Mouse (Mus musculus): ENCODE results near the gene Cks2. TPM values are rescaled to one million over a fixed set of nuclear protein-coding genes. Genes with fewer than 3 reads are reported as not detected.
"Not testable (repeated sequence)": the region's sequence is repeated elsewhere in the genome, so short reads cannot be mapped to it uniquely, and the experiment has no call there.

Cks2 gene
- 1 to 10 TPM; 1.5 to 4.0 (median 3.0) TPM for total RNA-seq (2022)

- DNase-seq (ENCODE audit: low spot score in 2 of 2), result peak; percentile 86 to 98
Observed at GRCm38 (mm10) chr13:51644829-51645789, at the start of gene Cks2. Gene Cks2 (plus strand): TSS chr13:51645232.

GRCm38 (mm10) chr13:51595404-51595803, 49.6 kb upstream of the Cks2 start:
- peak in 1 of 2 experiments; percentile 65 for DNase-seq (ENCODE audit: low spot score in 2 of 2)

- no peak for DNase-seq (ENCODE audit: low spot score in 2 of 2)
Observed at GRCm38 (mm10) chr13:51598063-51598462, 47.0 kb upstream of the Cks2 start.

GRCm38 (mm10) chr13:51600169-51600568, 44.9 kb upstream of the Cks2 start:
- DNase-seq (ENCODE audit: low spot score in 2 of 2), result no peak

- no peak for DNase-seq (ENCODE audit: low spot score in 2 of 2)
Observed at GRCm38 (mm10) chr13:51602764-51603163, 42.3 kb upstream of the Cks2 start.

GRCm38 (mm10) chr13:51603221-51603893, 41.7 kb upstream of the Cks2 start:
- DNase-seq (ENCODE audit: low spot score in 2 of 2), result peak; percentile 30 to 64

GRCm38 (mm10) chr13:51603894-51604244, 41.2 kb upstream of the Cks2 start:
- peak; percentile 28 to 80 for DNase-seq (ENCODE audit: low spot score in 2 of 2)

- DNase-seq (ENCODE audit: low spot score in 2 of 2), result no peak
Observed at GRCm38 (mm10) chr13:51609231-51609630, 35.8 kb upstream of the Cks2 start.

GRCm38 (mm10) chr13:51611060-51611459, 34.0 kb upstream of the Cks2 start:
- no peak for DNase-seq (ENCODE audit: low spot score in 2 of 2)

- no peak for DNase-seq (ENCODE audit: low spot score in 2 of 2)
Observed at GRCm38 (mm10) chr13:51611500-51611899, 33.5 kb upstream of the Cks2 start.

DNA sequence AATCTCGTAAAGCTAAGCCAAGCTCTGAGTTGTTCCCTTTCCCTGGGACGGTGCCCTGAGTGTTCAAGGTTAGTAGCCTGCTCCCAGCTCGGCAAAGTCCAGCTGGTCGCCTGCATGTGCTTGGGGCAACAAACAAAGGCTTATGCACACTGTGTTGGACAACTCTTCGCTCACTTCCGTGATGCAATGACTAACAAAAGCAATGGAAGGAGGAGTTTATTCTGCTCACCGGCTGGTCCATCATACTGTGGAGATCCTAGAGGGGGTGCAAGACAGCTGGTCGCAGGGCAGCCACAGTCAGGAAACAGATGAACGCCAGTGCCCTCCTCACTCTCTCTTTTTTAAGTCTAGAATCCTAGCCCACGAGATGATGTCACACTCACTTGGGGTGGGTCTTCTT, 29.2 kb upstream of the Cks2 start:
- no peak for DNase-seq (ENCODE audit: low spot score in 2 of 2)

DNA sequence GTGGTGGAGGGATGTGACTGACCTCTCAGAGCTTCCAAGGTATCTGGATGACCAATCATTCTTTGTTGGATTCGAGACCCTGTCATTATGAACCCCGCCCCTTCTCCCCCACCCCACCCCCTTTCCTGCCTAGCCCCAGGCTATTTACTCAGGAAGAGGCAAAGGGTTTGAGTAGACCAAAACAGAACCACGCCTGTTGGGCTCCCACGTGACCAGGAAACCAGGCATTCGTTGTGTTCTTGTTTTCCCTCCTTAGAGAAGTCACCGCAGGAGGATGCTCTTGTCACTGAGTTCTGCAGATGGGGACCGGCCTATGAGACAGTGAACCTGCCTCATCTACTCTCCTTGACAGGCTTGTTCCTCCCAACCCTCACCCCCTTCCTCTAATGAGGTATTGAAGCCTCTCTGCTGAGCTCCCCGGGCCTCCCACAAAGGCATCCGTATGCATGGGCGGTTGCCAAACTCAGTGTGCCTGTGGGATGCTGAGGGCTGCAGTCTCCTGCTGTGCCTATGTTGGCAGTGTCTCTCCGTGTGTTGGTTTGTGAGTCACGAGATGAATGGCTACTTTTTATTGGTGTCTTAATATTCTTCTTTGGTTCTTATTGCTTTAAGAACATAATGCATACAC, 28.5 kb upstream of the Cks2 start:
- peak; percentile 46 to 90 for DNase-seq (ENCODE audit: low spot score in 2 of 2)

GRCm38 (mm10) chr13:51617306-51617705, 27.7 kb upstream of the Cks2 start:
- DNase-seq (ENCODE audit: low spot score in 2 of 2), result no peak

DNA sequence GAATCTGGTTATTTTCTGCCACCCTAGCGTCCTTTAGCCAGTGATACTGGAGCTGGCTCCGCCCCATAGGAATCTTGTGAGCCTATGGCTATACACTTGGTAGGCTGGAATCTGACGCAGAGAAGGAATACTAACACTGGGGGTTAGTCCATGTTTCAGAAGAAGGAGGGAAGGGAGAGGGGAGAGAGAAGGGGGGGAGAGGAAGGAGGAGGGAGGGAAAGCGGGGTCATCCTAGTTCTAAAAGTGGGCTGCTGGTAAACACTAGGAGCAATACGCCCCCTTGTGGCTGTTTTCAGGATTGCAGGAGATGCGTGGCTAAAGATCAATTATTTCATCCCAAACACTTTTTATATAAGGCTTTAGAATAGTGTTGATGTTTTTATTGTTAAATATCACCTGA, 27.2 kb upstream of the Cks2 start:
- DNase-seq (ENCODE audit: low spot score in 2 of 2), result peak; percentile 33 to 67

DNA sequence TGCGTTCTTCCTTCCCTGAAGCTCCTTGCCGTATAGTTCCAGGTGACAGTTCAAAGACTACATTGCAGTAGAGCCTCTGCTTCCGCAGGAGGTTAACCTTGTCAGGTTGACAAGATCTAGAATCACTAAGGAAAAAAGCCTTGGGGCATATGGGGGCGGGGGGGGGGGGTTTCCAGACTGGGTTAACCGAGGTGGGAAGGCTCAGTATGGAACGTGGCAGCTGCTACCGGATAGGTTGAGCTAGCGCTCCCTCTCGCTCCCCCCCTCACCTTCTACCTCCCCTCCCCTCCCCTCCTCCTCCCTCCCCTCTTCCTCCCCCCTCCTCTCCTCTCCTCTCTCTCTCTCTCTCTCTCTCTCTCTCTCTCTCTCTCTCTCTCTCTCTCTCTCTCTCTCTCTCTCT, 26.4 kb upstream of the Cks2 start:
- no peak for DNase-seq (ENCODE audit: low spot score in 2 of 2)

DNA sequence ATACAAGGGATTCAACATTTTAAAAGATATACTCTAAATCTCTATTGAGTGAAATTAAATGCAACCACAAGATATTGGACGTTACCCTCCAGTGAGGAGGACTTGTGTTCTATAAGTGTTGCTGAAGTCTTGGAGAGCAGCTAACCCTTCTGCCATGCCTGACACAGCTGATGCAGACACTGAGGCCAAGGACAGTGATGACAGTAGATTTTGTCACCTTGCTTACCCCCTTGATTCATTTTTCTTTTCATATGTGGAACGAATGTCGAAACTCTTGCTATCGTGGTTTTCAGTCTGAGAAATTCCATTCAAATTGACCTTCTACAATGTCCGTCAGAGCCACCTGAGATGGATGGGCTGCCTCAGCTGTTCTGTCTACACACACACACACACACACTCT, 22.4 kb upstream of the Cks2 start:
- no peak for DNase-seq (ENCODE audit: low spot score in 2 of 2)

DNA sequence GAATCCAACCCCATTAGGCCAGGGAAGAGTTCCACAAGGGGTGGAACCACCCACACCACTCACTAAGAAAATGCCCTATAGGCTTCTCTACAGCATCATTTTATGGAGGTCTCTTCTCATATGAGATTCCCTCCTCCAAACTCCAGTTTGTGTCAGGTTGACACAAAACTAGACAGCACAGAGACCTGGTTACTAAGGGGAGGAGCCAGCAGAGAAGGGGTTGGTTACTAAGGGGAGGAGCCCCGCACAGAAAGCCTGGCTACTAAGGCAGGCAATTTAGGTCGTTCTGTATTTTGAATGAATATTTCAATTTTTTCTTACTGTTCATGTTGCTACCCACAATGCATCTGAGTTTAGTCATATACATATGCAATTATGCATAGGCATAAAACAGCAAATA, 21.4 kb upstream of the Cks2 start:
- DNase-seq (ENCODE audit: low spot score in 2 of 2), result no peak

DNA sequence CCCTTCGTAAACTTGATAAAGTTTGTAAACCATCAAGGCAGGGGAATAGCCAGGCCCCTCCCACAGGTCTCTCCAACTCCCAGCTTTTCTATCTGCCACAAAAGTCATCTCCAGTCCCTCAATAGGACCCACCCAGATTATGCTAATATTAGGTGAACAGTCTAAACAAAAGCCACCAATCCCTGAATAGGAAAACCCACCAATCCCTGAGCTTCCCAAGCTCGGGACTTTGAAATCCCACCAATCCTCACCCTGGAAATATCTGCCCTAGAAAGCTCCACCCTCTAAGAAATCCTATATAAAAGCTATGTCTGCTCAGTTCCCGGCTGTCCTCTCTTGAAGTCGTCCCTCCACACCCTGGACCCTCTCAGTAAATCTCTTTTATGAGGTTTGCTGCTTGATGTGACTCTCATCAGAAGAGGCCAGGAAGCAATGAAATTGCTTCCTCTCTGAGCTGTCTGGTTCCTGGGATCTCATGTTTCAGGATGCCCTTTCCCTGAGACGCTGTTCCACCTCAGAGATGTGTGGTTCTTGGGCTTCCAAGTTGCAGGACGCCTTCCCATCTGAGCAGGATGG, 16.7 kb upstream of the Cks2 start:
- no peak for DNase-seq (ENCODE audit: low spot score in 2 of 2)

- DNase-seq (ENCODE audit: low spot score in 2 of 2), result no peak
Observed at GRCm38 (mm10) chr13:51631354-51631992, 13.6 kb upstream of the Cks2 start.

GRCm38 (mm10) chr13:51632560-51633218, 12.3 kb upstream of the Cks2 start:
- DNase-seq (ENCODE audit: low spot score in 2 of 2), result no peak

GRCm38 (mm10) chr13:51635384-51635783, 9.6 kb upstream of the Cks2 start:
- not testable (repeated sequence) for DNase-seq (ENCODE audit: low spot score in 2 of 2)
